Mouse (Mus musculus) liver, embryonic 12.5 days (tissue): ENCODE measurements around the gene Cwh43. TPM values are rescaled to one million over a fixed set of nuclear protein-coding genes. Genes with fewer than 3 reads are reported as not detected.
A peak's percentile ranks its signal among the peaks of the same experiment; 100 is the strongest.

Experiments used
- ATAC-seq: fragments of 200-750 bp; cut with Nextera tagmentation; 2 replicates; pipeline ENCODE4 v1.8.0; 2017; ENCODE audit warnings: moderate number of reproducible peaks, mild to moderate bottlenecking, moderate library complexity
- H3K27ac ChIP-seq: fragments of 300-500 bp; sonication (generic); 2 replicates; pipeline ENCODE4 v1.5.1; 2016; ENCODE audit warnings: mild to moderate bottlenecking
- H3K27me3 ChIP-seq: fragments of 300-500 bp; sonication (generic); replicated peaks from 2 replicates; pipeline ENCODE4 v1.6.1; 2016; ENCODE audit warnings: mild to moderate bottlenecking, moderate library complexity
- H3K36me3 ChIP-seq: fragments of 300-500 bp; sonication (generic); 2 replicates; pipeline ENCODE4 v1.6.1; 2016; ENCODE audit warnings: mild to moderate bottlenecking, moderate library complexity
- H3K4me1 ChIP-seq: fragments of 300-500 bp; sonication (generic); 2 replicates; pipeline ENCODE4 v1.6.1; 2016
- H3K4me2 ChIP-seq: fragments of 300-500 bp; sonication (generic); 2 replicates; pipeline ENCODE4 v1.6.1; 2016; ENCODE audit warnings: mild to moderate bottlenecking, moderate library complexity
- H3K4me3 ChIP-seq: fragments of 300-500 bp; sonication (generic); 2 replicates; pipeline ENCODE4 v1.5.1; 2016; ENCODE audit warnings: mild to moderate bottlenecking, moderate library complexity
- H3K9ac ChIP-seq: fragments of 300-500 bp; sonication (generic); 2 replicates; pipeline ENCODE4 v1.6.1; 2016; ENCODE audit warnings: mild to moderate bottlenecking, moderate library complexity
- H3K9me3 ChIP-seq: fragments of 300-500 bp; sonication (generic); replicated peaks from 2 replicates; pipeline ENCODE4 v1.6.1; 2016; ENCODE audit warnings: mild to moderate bottlenecking, moderate library complexity
- WGBS: fragments of 180-500 bp; shearing (Covaris S2); methylation state at CpG from one replicate; pipeline ENCODE4 v1.1.7; 2016; ENCODE audit not compliant: insufficient replicate concordance; 5-methylcytosine and 5-hydroxymethylcytosine counted together
- polyA plus RNA-seq: library from polyadenylated mRNA; unstranded; fragments of >200 nt; fragmentation: Nextera tagmentation; extraction: Ambion mirVana; gene quantifications from 2 replicates; pipeline ENCODE4 v1.2.1, GENCODE M21; 2016

Gene Cwh43
- polyA plus RNA-seq, 1 experiment from 2014 or later: not detected

GRCm38 (mm10) chr5:73489915-73490314 is 84.0 kb downstream of the Cwh43 start:
- Histone ChIP-seq H3K4me2 (peak overlapping the region; percentile 100), H3K9me3 (no peaks in the 10 kb centered on the region), H3K27me3 (peaks cover 7% of the 10 kb centered on the region; the same call in 1 of the 2 replicates), H3K27ac (no peak overlapping the region), H3K9ac (peak overlapping the region; percentile 71), H3K4me3 (peak overlapping the region; percentile 87), H3K36me3 (no peaks in the 10 kb centered on the region), H3K4me1 (peaks cover 26% of the 10 kb centered on the region)
- 4% methylated on average over 14 of the region's 14 CpGs for WGBS
- ATAC-seq: no peak

- peak; percentile 94 for ATAC-seq
- Histone ChIP-seq H3K4me3 (peak overlapping the region; percentile 87), H3K27me3 (peaks cover 7% of the 10 kb centered on the region; the same call in 1 of the 2 replicates), H3K27ac (peak overlapping the region; percentile 76; the same call in 1 of the 2 replicates), H3K4me1 (peaks cover 32% of the 10 kb centered on the region), H3K36me3 (no peaks in the 10 kb centered on the region), H3K9me3 (no peaks in the 10 kb centered on the region), H3K4me2 (peak overlapping the region; percentile 100), H3K9ac (peak overlapping the region; percentile 84)
- WGBS: under 1% methylated on average over 37 of the region's 37 CpGs
Measured at GRCm38 (mm10) chr5:73490596-73491073, 84.8 kb downstream of the Cwh43 start.

- H3K4me2 ChIP-seq: peak overlapping the region; percentile 100
- peak overlapping the region; percentile 84 for H3K9ac ChIP-seq
- peak; percentile 30 for ATAC-seq
- 1% methylated on average over 59 of the region's 70 CpGs for WGBS
- peak overlapping the region; percentile 76 for H3K27ac ChIP-seq
- peaks cover 37% of the 10 kb centered on the region for H3K4me1 ChIP-seq
- peaks cover 7% of the 10 kb centered on the region; the same call in 1 of the 2 replicates for H3K27me3 ChIP-seq
- peak overlapping the region; percentile 87 for H3K4me3 ChIP-seq
- H3K9me3 ChIP-seq: no peaks in the 10 kb centered on the region
- H3K36me3 ChIP-seq: no peaks in the 10 kb centered on the region
Measured at GRCm38 (mm10) chr5:73491074-73491836, 85.4 kb downstream of the Cwh43 start.

- H3K9ac ChIP-seq: peak overlapping the region; percentile 84
- no peaks in the 10 kb centered on the region for H3K36me3 ChIP-seq
- ATAC-seq: peak; percentile 57
- WGBS: under 1% methylated on average over 57 of the region's 59 CpGs
- H3K27me3 ChIP-seq: peaks cover 7% of the 10 kb centered on the region; the same call in 1 of the 2 replicates
- H3K27ac ChIP-seq: peak overlapping the region; percentile 76
- peak overlapping the region; percentile 100 for H3K4me2 ChIP-seq
- no peaks in the 10 kb centered on the region for H3K9me3 ChIP-seq
- H3K4me3 ChIP-seq: peak overlapping the region; percentile 87
- H3K4me1 ChIP-seq: peaks cover 37% of the 10 kb centered on the region
Measured at GRCm38 (mm10) chr5:73491837-73492720, 86.2 kb downstream of the Cwh43 start.

GRCm38 (mm10) chr5:73497401-73497800 is 91.5 kb downstream of the Cwh43 start:
- no peak for ATAC-seq
- Histone ChIP-seq H3K9me3 (no peaks in the 10 kb centered on the region), H3K4me2 (no peak overlapping the region), H3K27me3 (no peaks in the 10 kb centered on the region), H3K4me3 (no peak overlapping the region), H3K27ac (no peak overlapping the region), H3K4me1 (peaks cover 31% of the 10 kb centered on the region), H3K36me3 (no peaks in the 10 kb centered on the region), H3K9ac (no peak overlapping the region)
- 61% methylated on average over 3 of the region's 3 CpGs for WGBS

GRCm38 (mm10) chr5:73498559-73498958 is 92.7 kb downstream of the Cwh43 start:
- Histone ChIP-seq H3K9ac (no peak overlapping the region), H3K27ac (no peak overlapping the region), H3K36me3 (no peaks in the 10 kb centered on the region), H3K4me1 (peaks cover 31% of the 10 kb centered on the region), H3K4me3 (no peak overlapping the region), H3K27me3 (no peaks in the 10 kb centered on the region), H3K9me3 (no peaks in the 10 kb centered on the region), H3K4me2 (no peak overlapping the region)
- no peak for ATAC-seq
- WGBS: 68% methylated on average over 8 of the region's 8 CpGs

GRCm38 (mm10) chr5:73500867-73501440 is 95.1 kb downstream of the Cwh43 start:
- no peaks in the 10 kb centered on the region for H3K36me3 ChIP-seq
- H3K4me2 ChIP-seq: no peak overlapping the region
- no peaks in the 10 kb centered on the region for H3K9me3 ChIP-seq
- WGBS: 73% methylated on average over 7 of the region's 7 CpGs
- H3K4me3 ChIP-seq: no peak overlapping the region
- H3K27ac ChIP-seq: no peak overlapping the region
- H3K4me1 ChIP-seq: peaks cover 21% of the 10 kb centered on the region
- no peak overlapping the region for H3K9ac ChIP-seq
- no peaks in the 10 kb centered on the region for H3K27me3 ChIP-seq
- ATAC-seq: no peak

- H3K9ac ChIP-seq: no peak overlapping the region
- H3K27me3 ChIP-seq: no peaks in the 10 kb centered on the region
- ATAC-seq: no peak
- H3K4me1 ChIP-seq: peaks cover 23% of the 10 kb centered on the region
- H3K27ac ChIP-seq: no peak overlapping the region
- H3K4me3 ChIP-seq: no peak overlapping the region
- H3K4me2 ChIP-seq: no peak overlapping the region
- no peaks in the 10 kb centered on the region for H3K9me3 ChIP-seq
- 73% methylated on average over 9 of the region's 9 CpGs for whole genome bisulfite sequencing
- H3K36me3 ChIP-seq: no peaks in the 10 kb centered on the region
Measured at GRCm38 (mm10) chr5:73502422-73502821, 96.5 kb downstream of the Cwh43 start.

Other genes with a start within 250 kb of the Cwh43 start
- 46.3 and 50.6 TPM in 2 replicates for gene Fryl, start 149.5 kb upstream of the Cwh43 start, polyA plus RNA-seq
- 154 and 159 TPM in 2 replicates for gene Ociad1, start 113.3 kb upstream of the Cwh43 start, polyA plus RNA-seq
- 4.7 and 4.9 TPM in 2 replicates for gene Ociad2, start 65.0 kb upstream of the Cwh43 start, polyA plus RNA-seq
- 5.5 and 6.4 TPM in 2 replicates for gene Dcun1d4, start 74.9 kb downstream of the Cwh43 start, polyA plus RNA-seq
- 0.13 and 0.29 TPM in 2 replicates for gene Lrrc66, start 226.5 kb downstream of the Cwh43 start, polyA plus RNA-seq
- 4.5 and 4.7 TPM in 2 replicates for gene Sgcb, start 241.7 kb downstream of the Cwh43 start, polyA plus RNA-seq
- not detected in 2 replicates for gene Spata18, start 245.3 kb downstream of the Cwh43 start, polyA plus RNA-seq